Mouse (Mus musculus): Measurements from ENCODE around the gene Mterf2. TPM values are rescaled to one million over a fixed set of nuclear protein-coding genes. Genes with fewer than 3 reads are reported as not detected.

Mterf2 gene
- total RNA-seq (2021), result 10 to 100 TPM; 14.0 to 14.8 TPM

- intact Hi-C loops (cut with DNase I), result no loop called here
- DNase-seq (ENCODE audit: low spot score in 2 of 2), result peak; percentile 92 to 94
Measured at GRCm38 (mm10) chr10:85127395-85128287, at the start of gene Mterf2. TSS of gene Mterf2 (minus strand) at chr10:85128027.

GRCm38 (mm10) chr10:85176640-85177039, 48.8 kb upstream of the Mterf2 start:
- no peak for DNase-seq (ENCODE audit: low spot score in 2 of 2)
- intact Hi-C loops (cut with DNase I), result no loop called here

GRCm38 (mm10) chr10:85165306-85165705, 37.5 kb upstream of the Mterf2 start:
- intact Hi-C loops (cut with DNase I), result no loop called here
- DNase-seq (ENCODE audit: low spot score in 2 of 2), result no peak

GRCm38 (mm10) chr10:85164791-85165190, 37.0 kb upstream of the Mterf2 start:
- intact Hi-C loops (cut with DNase I), result no loop called here
- no peak for DNase-seq (ENCODE audit: low spot score in 2 of 2)

- no peak for DNase-seq (ENCODE audit: low spot score in 2 of 2)
- intact Hi-C loops (cut with DNase I), result no loop called here
Measured at GRCm38 (mm10) chr10:85161745-85162351, 34.0 kb upstream of the Mterf2 start.

- intact Hi-C loops (cut with DNase I), result no loop called here
- DNase-seq (ENCODE audit: low spot score in 2 of 2), result no peak
Measured at GRCm38 (mm10) chr10:85159989-85160619, 32.3 kb upstream of the Mterf2 start.

- intact Hi-C loops (cut with DNase I), result no loop called here
- no peak for DNase-seq (ENCODE audit: low spot score in 2 of 2)
Measured at GRCm38 (mm10) chr10:85157451-85157850, 29.6 kb upstream of the Mterf2 start.

- intact Hi-C loops (cut with DNase I), result no loop called here
- DNase-seq (ENCODE audit: low spot score in 2 of 2), result peak; percentile 33 to 61
Measured at GRCm38 (mm10) chr10:85154195-85154594, 26.4 kb upstream of the Mterf2 start.

- intact Hi-C loops (cut with DNase I), result no loop called here
- DNase-seq (ENCODE audit: low spot score in 2 of 2), result no peak
Measured at GRCm38 (mm10) chr10:85149226-85149625, 21.4 kb upstream of the Mterf2 start.

- no peak for DNase-seq (ENCODE audit: low spot score in 2 of 2)
- intact Hi-C loops (cut with DNase I), result no loop called here
Measured at GRCm38 (mm10) chr10:85146282-85146681, 18.5 kb upstream of the Mterf2 start.

GRCm38 (mm10) chr10:85141465-85141864, 13.6 kb upstream of the Mterf2 start:
- DNase-seq (ENCODE audit: low spot score in 2 of 2), result no peak
- intact Hi-C loops (cut with DNase I), result no loop called here

- intact Hi-C loops (cut with DNase I), result no loop called here
- no peak for DNase-seq (ENCODE audit: low spot score in 2 of 2)
Measured at GRCm38 (mm10) chr10:85136573-85136972, 8.7 kb upstream of the Mterf2 start.

- DNase-seq (ENCODE audit: low spot score in 2 of 2), result no peak
- intact Hi-C loops (cut with DNase I), result no loop called here
Measured at GRCm38 (mm10) chr10:85128453-85128852, 626 bp upstream of the Mterf2 start.

GRCm38 (mm10) chr10:85125184-85125583, 2.6 kb downstream of the Mterf2 start:
- intact Hi-C loops (cut with DNase I), result no loop called here
- DNase-seq (ENCODE audit: low spot score in 2 of 2), result no peak

- intact Hi-C loops (cut with DNase I), result no loop called here
Measured at GRCm38 (mm10) chr10:85114409-85114808, 13.4 kb downstream of the Mterf2 start.

GRCm38 (mm10) chr10:85103085-85103885, 24.5 kb downstream of the Mterf2 start:
- peak; percentile 28 to 50 for DNase-seq (ENCODE audit: low spot score in 2 of 2)
- intact Hi-C loops (cut with DNase I), result loop anchor here (5.0 to 10.0 kb wide), 2 partner anchors 186 to 458 kb away; partner anchors contain the start of gene Ric8b

More at GRCm38 (mm10) chr10:85114409-85114808, 13.4 kb downstream of the Mterf2 start:
- DNase-seq (ENCODE audit: low spot score in 2 of 2), result no peak

GRCm38 (mm10) chr10:85102247-85103084, 25.4 kb downstream of the Mterf2 start, which contains the start of the genes Fhl4 and Tmem263:
TSS of gene Fhl4 (minus strand) at chr10:85102495.
TSS of gene Tmem263 (plus strand) at chr10:85102627.
- intact Hi-C loops (cut with DNase I), result loop anchor here (5.0 to 10.0 kb wide), 2 partner anchors 185 to 458 kb away; partner anchors contain the start of gene Ric8b
- DNase-seq (ENCODE audit: low spot score in 2 of 2), result peak; percentile 74 to 76

- intact Hi-C loops (cut with DNase I), result loop anchor here (5.0 to 10.0 kb wide), 2 partner anchors 185 to 457 kb away; partner anchors contain the start of gene Ric8b
- no peak for DNase-seq (ENCODE audit: low spot score in 2 of 2)
Measured at GRCm38 (mm10) chr10:85101841-85102240, 26.0 kb downstream of the Mterf2 start.
